Mouse (Mus musculus): ENCODE measurements around the gene Dlx2. TPM values are rescaled to one million over a fixed set of nuclear protein-coding genes. Genes with fewer than 3 reads are reported as not detected.

Dlx2 gene
- polyA plus RNA-seq, 1 experiment = 0.11 TPM

DNA sequence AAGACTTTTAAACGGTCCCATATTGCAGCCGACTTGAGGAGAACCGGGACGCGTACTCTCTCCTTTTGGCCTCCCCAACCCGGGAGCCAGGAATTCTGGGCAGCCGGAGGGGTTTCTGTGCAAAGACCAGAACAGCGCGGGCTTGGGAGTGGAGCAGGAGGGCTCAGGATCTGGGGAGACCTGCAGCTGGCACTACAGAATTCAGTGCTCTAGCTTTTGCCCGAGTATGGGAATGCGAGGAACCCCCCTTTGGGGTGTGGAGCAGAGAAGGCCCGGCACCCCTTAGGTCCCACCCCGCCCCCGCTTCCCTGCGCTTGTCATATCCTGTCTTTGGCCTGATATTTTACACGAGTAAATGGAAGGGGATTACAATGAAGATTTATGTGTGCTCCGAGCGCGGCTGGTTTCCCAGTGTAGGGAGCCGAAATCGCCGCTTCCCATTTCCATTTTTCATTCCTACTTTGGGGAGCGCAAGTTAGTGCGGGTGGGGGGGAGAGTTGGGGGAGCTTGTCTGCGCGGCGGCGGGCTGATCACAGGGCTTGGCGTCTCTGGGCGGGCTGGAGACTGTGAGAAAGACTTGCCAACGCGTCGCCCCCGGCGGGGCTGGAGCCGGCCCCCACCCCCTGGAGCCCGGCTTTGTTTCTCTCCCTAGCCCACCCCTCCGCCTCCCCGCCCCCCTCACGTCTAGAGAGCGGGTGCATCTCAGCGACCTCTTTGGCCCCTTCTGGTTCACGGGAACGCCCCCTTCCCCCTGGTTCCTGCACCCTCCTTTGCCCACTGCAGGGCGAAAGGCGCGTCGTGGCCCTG is 5.7 kb downstream of the Dlx2 start:
- peaks cover 31% of the 10 kb centered on the region for H3K27me3 ChIP-seq (ENCODE audit: control insufficient read depth, insufficient read depth, low read length)
- H3K36me3 ChIP-seq (ENCODE audit: control insufficient read depth, insufficient read depth, low read length) = no peaks in the 10 kb centered on the region
- no peak for TF ChIP-seq POLR2A (IDR thresholded peaks at IDR 0.05; ENCODE audit: control insufficient read depth, low read depth, low read length)
- no peak for TF ChIP-seq CTCF (IDR thresholded peaks at IDR 0.05; ENCODE audit: control insufficient read depth, insufficient read depth, insufficient replicate concordance, low read depth, low read length)
- H3K4me1 ChIP-seq (ENCODE audit: control insufficient read depth, insufficient read depth, low read length) = peaks cover 31% of the 10 kb centered on the region
- no peak overlapping the region for H3K27ac ChIP-seq (ENCODE audit: control insufficient read depth, insufficient read depth, low read depth, low read length)
- no peak overlapping the region; the same call in 1 of the 2 replicates for H3K4me3 ChIP-seq (ENCODE audit: control insufficient read depth, low read depth, low read length)

DNA sequence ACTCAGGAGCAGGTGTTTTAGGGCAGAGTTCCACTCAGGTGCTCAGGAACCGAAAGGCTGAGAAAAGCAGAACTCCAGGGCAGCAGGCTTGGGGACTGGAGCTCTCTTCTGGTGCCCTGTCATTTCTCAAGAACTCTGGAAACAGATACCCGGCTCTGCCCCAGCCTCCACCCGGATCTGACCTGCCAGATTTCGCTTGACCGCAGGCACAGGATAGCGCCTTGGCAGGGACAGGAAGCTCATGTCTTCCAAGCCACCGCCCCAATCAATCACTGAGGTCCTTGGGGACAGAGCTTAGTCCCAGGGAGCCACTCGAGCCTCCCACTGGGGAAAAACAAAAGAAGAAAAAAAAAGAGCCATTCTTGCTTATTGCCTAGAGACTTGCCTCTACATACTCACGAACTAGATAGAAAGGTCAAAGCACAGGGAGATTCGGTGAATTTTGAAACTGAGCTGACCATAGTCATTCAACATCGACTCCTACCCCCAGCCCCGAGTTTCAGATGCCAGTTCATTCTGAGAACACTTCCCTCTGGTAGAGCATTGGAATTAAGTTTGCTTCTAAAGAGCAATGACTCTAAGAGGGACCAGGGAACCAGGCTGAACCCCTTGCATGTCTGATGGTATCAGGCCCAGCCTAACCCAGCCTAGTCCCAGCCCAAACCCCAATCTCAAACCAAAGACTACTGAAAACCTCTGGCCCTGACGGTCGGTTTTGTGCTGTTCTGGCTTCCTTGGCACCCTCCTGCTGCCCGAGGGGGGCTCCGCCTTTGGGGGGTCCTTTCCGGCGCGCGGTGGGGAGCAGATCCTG is 12.1 kb downstream of the Dlx2 start:
- Histone ChIP-seq H3K27me3 (ENCODE audit: control insufficient read depth, insufficient read depth, low read length) (peaks cover 7% of the 10 kb centered on the region), H3K27ac (ENCODE audit: control insufficient read depth, insufficient read depth, low read depth, low read length) (no peak overlapping the region), H3K4me1 (ENCODE audit: control insufficient read depth, insufficient read depth, low read length) (peaks cover 15% of the 10 kb centered on the region), H3K4me3 (ENCODE audit: control insufficient read depth, low read depth, low read length) (no peak overlapping the region), H3K36me3 (ENCODE audit: control insufficient read depth, insufficient read depth, low read length) (no peaks in the 10 kb centered on the region)
- TF ChIP-seq POLR2A (IDR thresholded peaks at IDR 0.05; ENCODE audit: control insufficient read depth, low read depth, low read length) (no peak), CTCF (IDR thresholded peaks at IDR 0.05; ENCODE audit: control insufficient read depth, insufficient read depth, insufficient replicate concordance, low read depth, low read length) (no peak)

DNA sequence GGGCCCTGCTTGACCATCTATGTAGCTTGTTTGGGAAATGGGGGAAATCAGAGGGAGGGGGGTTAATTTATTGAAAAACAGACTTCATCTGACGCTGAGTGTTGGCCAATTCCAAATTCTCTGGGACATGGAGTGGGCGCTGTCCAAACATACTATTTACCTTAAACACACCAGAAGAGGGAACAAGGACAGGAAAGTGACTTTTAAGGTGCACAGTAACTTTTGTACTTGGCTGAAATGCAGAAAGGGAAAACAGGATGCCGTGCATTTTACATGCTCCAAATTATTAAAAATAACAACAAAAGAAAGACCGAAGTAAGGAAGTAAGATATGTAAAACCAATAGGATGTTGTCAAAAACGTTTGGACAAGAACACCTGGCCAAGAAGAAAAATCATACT is 13.5 kb downstream of the Dlx2 start:
- H3K27ac ChIP-seq (ENCODE audit: control insufficient read depth, insufficient read depth, low read depth, low read length) = no peak overlapping the region
- no peak overlapping the region for H3K4me3 ChIP-seq (ENCODE audit: control insufficient read depth, low read depth, low read length)
- no peaks in the 10 kb centered on the region for H3K36me3 ChIP-seq (ENCODE audit: control insufficient read depth, insufficient read depth, low read length)
- H3K27me3 ChIP-seq (ENCODE audit: control insufficient read depth, insufficient read depth, low read length) = peaks cover 4% of the 10 kb centered on the region
- TF ChIP-seq CTCF (IDR thresholded peaks at IDR 0.05; ENCODE audit: control insufficient read depth, insufficient read depth, insufficient replicate concordance, low read depth, low read length) (no peak), POLR2A (IDR thresholded peaks at IDR 0.05; ENCODE audit: control insufficient read depth, low read depth, low read length) (no peak)
- peaks cover 12% of the 10 kb centered on the region for H3K4me1 ChIP-seq (ENCODE audit: control insufficient read depth, insufficient read depth, low read length)

DNA sequence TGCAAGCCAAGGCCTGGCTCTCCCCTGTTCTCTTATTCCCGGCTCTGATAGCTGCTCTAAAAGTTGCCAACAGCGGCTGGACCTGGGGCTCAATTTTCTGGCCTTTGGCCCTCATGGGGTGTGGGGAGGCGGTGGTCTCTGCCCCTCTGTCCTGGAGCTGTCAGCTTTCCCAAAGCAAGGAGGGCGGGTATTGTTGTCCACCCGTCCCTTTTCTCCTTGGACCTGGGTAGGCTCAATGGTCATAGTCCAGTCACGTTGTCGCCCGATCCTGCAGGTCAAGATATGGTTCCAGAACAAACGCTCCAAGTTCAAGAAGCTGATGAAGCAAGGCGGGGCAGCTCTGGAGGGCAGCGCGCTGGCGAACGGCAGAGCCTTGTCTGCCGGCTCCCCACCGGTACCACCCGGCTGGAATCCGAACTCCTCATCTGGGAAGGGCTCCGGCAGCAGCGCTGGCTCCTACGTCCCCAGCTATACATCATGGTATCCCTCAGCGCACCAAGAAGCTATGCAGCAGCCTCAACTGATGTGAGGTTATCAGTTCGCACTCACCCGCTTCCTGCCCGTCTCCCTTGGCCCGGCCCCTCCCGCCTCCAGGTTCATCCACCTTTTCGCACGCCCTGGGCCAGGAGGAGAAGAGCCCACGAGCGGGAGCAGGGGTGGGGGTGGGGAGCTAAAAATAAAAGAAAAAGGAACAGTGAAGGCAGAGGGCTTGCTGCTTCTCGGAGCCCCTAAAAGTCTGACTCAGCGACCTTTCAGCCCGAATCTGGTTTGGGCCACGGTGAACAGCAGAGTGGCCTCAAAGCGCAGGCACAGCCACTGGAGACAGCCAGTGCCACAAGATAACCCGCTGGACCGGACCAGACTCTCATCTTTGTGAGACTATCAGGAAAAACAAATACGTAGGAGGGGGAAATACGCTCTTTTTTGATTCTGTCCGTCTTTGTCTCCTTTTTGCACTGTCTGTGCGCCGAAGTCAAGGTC is 14.3 kb downstream of the Dlx2 start:
- Histone ChIP-seq H3K36me3 (ENCODE audit: control insufficient read depth, insufficient read depth, low read length) (no peaks in the 10 kb centered on the region), H3K4me1 (ENCODE audit: control insufficient read depth, insufficient read depth, low read length) (peaks cover 13% of the 10 kb centered on the region), H3K27me3 (ENCODE audit: control insufficient read depth, insufficient read depth, low read length) (peaks cover 4% of the 10 kb centered on the region), H3K4me3 (ENCODE audit: control insufficient read depth, low read depth, low read length) (no peak overlapping the region), H3K27ac (ENCODE audit: control insufficient read depth, insufficient read depth, low read depth, low read length) (no peak overlapping the region)
- TF ChIP-seq POLR2A (IDR thresholded peaks at IDR 0.05; ENCODE audit: control insufficient read depth, low read depth, low read length) (no peak), CTCF (IDR thresholded peaks at IDR 0.05; ENCODE audit: control insufficient read depth, insufficient read depth, insufficient replicate concordance, low read depth, low read length) (no peak)

DNA sequence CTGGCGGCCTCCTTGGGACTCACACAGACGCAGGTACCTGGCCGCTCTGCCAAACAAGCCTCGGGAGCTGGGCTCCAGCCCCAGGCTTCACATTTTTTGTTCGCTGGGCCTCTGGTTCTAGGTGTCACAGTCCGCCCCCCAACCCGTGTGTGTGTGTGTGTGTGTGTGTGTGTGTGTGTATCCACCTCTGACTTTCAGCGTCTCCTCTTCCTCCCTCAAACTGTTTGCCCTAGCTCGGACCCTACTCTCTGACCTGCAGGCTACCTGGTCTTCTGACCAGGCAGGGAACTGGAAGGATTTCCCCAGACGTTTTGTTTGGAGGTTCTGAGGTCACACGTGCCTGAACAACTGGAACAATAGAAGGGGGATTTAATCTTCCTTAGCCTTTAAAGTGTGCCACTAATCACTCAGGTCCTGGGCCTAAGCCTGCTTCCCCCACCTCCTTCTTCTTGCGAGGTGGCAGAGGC is 15.4 kb downstream of the Dlx2 start:
- no peak overlapping the region for H3K4me3 ChIP-seq (ENCODE audit: control insufficient read depth, low read depth, low read length)
- no peak for TF ChIP-seq POLR2A (IDR thresholded peaks at IDR 0.05; ENCODE audit: control insufficient read depth, low read depth, low read length)
- no peak for TF ChIP-seq CTCF (IDR thresholded peaks at IDR 0.05; ENCODE audit: control insufficient read depth, insufficient read depth, insufficient replicate concordance, low read depth, low read length)
- no peak overlapping the region for H3K27ac ChIP-seq (ENCODE audit: control insufficient read depth, insufficient read depth, low read depth, low read length)
- peaks cover 16% of the 10 kb centered on the region for H3K4me1 ChIP-seq (ENCODE audit: control insufficient read depth, insufficient read depth, low read length)
- peaks cover 2% of the 10 kb centered on the region; the same call in 1 of the 2 replicates for H3K27me3 ChIP-seq (ENCODE audit: control insufficient read depth, insufficient read depth, low read length)
- H3K36me3 ChIP-seq (ENCODE audit: control insufficient read depth, insufficient read depth, low read length) = no peaks in the 10 kb centered on the region

DNA sequence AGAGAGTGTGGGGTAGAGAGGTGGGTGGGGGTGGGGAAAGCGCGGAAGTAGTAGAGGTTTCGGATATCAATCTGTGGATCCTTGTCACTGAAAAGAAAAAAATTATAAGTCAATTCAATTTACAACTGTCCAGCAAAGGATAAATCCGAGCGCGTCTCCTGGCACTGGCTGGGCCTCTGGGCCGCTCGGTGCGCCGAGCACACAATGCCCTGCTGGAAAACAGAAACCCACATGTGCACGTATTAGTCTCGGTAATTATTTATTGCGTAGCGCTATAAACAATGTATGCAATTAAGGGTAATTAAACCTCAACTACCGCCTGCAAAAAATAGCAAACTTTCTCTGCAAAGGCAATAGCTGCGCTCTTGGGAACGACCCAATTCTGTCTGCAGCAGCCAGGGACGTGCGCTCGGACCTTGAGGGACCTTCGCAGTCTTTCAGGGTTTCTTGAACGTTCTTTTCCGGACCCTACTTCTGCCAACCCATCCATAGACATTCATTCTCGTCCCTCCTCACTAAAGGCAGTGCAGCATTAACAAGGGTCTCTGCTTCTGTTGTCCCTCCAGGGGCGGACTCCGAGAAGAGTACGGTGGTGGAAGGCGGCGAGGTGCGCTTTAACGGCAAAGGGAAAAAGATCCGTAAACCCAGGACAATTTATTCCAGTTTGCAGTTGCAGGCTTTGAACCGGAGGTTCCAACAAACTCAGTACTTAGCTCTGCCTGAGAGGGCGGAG is 16.0 kb downstream of the Dlx2 start:
- peaks cover 2% of the 10 kb centered on the region; the same call in 1 of the 2 replicates for H3K27me3 ChIP-seq (ENCODE audit: control insufficient read depth, insufficient read depth, low read length)
- no peak overlapping the region for H3K27ac ChIP-seq (ENCODE audit: control insufficient read depth, insufficient read depth, low read depth, low read length)
- no peak overlapping the region for H3K4me3 ChIP-seq (ENCODE audit: control insufficient read depth, low read depth, low read length)
- H3K36me3 ChIP-seq (ENCODE audit: control insufficient read depth, insufficient read depth, low read length) = no peaks in the 10 kb centered on the region
- H3K4me1 ChIP-seq (ENCODE audit: control insufficient read depth, insufficient read depth, low read length) = peaks cover 16% of the 10 kb centered on the region
- TF ChIP-seq POLR2A (IDR thresholded peaks at IDR 0.05; ENCODE audit: control insufficient read depth, low read depth, low read length) = no peak
- no peak for TF ChIP-seq CTCF (IDR thresholded peaks at IDR 0.05; ENCODE audit: control insufficient read depth, insufficient read depth, insufficient replicate concordance, low read depth, low read length)

All from testis, adult 2 months (tissue).